Mouse (Mus musculus): ENCODE measurements around the gene Fscn2. TPM values are rescaled to one million over a fixed set of nuclear protein-coding genes. Genes with fewer than 3 reads are reported as not detected.

Gene Fscn2
- polyA plus RNA-seq, 1 experiment from 2014 or later = not detected

- Histone ChIP-seq H3K4me1 (ENCODE audit: control insufficient read depth, low read depth, low read length) (peaks cover 20% of the 10 kb centered on the region), H3K27ac (ENCODE audit: low read length) (no peak overlapping the region), H3K9ac (ENCODE audit: low read depth, low read length) (no peak overlapping the region), H3K9me3 (replicated peaks; ENCODE audit: control insufficient read depth, low read length) (no peaks in the 10 kb centered on the region), H3K36me3 (ENCODE audit: control insufficient read depth, insufficient read depth) (no peaks in the 10 kb centered on the region), H3K4me3 (ENCODE audit: low read depth, low read length) (no peak overlapping the region), H3K27me3 (ENCODE audit: control insufficient read depth, insufficient read depth, low read depth, low read length) (no peaks in the 10 kb centered on the region), H3K4me2 (ENCODE audit: low read depth, low read length) (peak overlapping the region; percentile 86)
- no peak for ATAC-seq (ENCODE audit: low read depth)
- 53% methylated on average over 7 of the region's 7 CpGs for WGBS (ENCODE audit: insufficient replicate concordance)
These were observed 43.9 kb upstream of the Fscn2 start for GRCm38 (mm10) chr11:120317456-120317855.

- Histone ChIP-seq H3K4me2 (ENCODE audit: low read depth, low read length) (no peak overlapping the region), H3K36me3 (ENCODE audit: control insufficient read depth, insufficient read depth) (no peaks in the 10 kb centered on the region), H3K27me3 (ENCODE audit: control insufficient read depth, insufficient read depth, low read depth, low read length) (no peaks in the 10 kb centered on the region), H3K9ac (ENCODE audit: low read depth, low read length) (no peak overlapping the region), H3K27ac (ENCODE audit: low read length) (no peak overlapping the region), H3K9me3 (replicated peaks; ENCODE audit: control insufficient read depth, low read length) (no peaks in the 10 kb centered on the region), H3K4me3 (ENCODE audit: low read depth, low read length) (no peak overlapping the region), H3K4me1 (ENCODE audit: control insufficient read depth, low read depth, low read length) (peaks cover 20% of the 10 kb centered on the region)
- ATAC-seq (ENCODE audit: low read depth) = no peak
- 62% methylated on average over 5 of the region's 5 CpGs for WGBS (ENCODE audit: insufficient replicate concordance)
These were observed 42.0 kb upstream of the Fscn2 start for GRCm38 (mm10) chr11:120319310-120319709.

GRCm38 (mm10) chr11:120320156-120320555, 41.2 kb upstream of the Fscn2 start:
- H3K4me1 ChIP-seq (ENCODE audit: control insufficient read depth, low read depth, low read length) = peaks cover 18% of the 10 kb centered on the region
- no peaks in the 10 kb centered on the region for H3K27me3 ChIP-seq (ENCODE audit: control insufficient read depth, insufficient read depth, low read depth, low read length)
- no peaks in the 10 kb centered on the region for H3K36me3 ChIP-seq (ENCODE audit: control insufficient read depth, insufficient read depth)
- H3K27ac ChIP-seq (ENCODE audit: low read length) = no peak overlapping the region
- no peak overlapping the region for H3K4me2 ChIP-seq (ENCODE audit: low read depth, low read length)
- no peak overlapping the region for H3K9ac ChIP-seq (ENCODE audit: low read depth, low read length)
- 90% methylated on average over 10 of the region's 10 CpGs for WGBS (ENCODE audit: insufficient replicate concordance)
- no peak overlapping the region for H3K4me3 ChIP-seq (ENCODE audit: low read depth, low read length)
- H3K9me3 ChIP-seq (replicated peaks; ENCODE audit: control insufficient read depth, low read length) = no peaks in the 10 kb centered on the region
- no peak for ATAC-seq (ENCODE audit: low read depth)

GRCm38 (mm10) chr11:120335431-120336021, 25.8 kb upstream of the Fscn2 start:
- H3K27me3 ChIP-seq (ENCODE audit: control insufficient read depth, insufficient read depth, low read depth, low read length) = no peaks in the 10 kb centered on the region
- WGBS (ENCODE audit: insufficient replicate concordance) = 67% methylated on average over 6 of the region's 6 CpGs
- H3K4me1 ChIP-seq (ENCODE audit: control insufficient read depth, low read depth, low read length) = peaks cover 6% of the 10 kb centered on the region
- no peaks in the 10 kb centered on the region for H3K36me3 ChIP-seq (ENCODE audit: control insufficient read depth, insufficient read depth)
- no peaks in the 10 kb centered on the region for H3K9me3 ChIP-seq (replicated peaks; ENCODE audit: control insufficient read depth, low read length)
- H3K4me3 ChIP-seq (ENCODE audit: low read depth, low read length) = no peak overlapping the region
- no peak overlapping the region for H3K4me2 ChIP-seq (ENCODE audit: low read depth, low read length)
- no peak for ATAC-seq (ENCODE audit: low read depth)
- no peak overlapping the region for H3K27ac ChIP-seq (ENCODE audit: low read length)
- no peak overlapping the region for H3K9ac ChIP-seq (ENCODE audit: low read depth, low read length)

- ATAC-seq (ENCODE audit: low read depth) = no peak
- H3K27me3 ChIP-seq (ENCODE audit: control insufficient read depth, insufficient read depth, low read depth, low read length) = no peaks in the 10 kb centered on the region
These were observed 23.9 kb upstream of the Fscn2 start for GRCm38 (mm10) chr11:120337447-120337846.

GRCm38 (mm10) chr11:120338786-120339185, 22.5 kb upstream of the Fscn2 start:
- Histone ChIP-seq H3K27me3 (ENCODE audit: control insufficient read depth, insufficient read depth, low read depth, low read length) (no peaks in the 10 kb centered on the region), H3K27ac (ENCODE audit: low read length) (no peak overlapping the region), H3K36me3 (ENCODE audit: control insufficient read depth, insufficient read depth) (no peaks in the 10 kb centered on the region), H3K4me1 (ENCODE audit: control insufficient read depth, low read depth, low read length) (peaks cover 6% of the 10 kb centered on the region), H3K9ac (ENCODE audit: low read depth, low read length) (no peak overlapping the region), H3K4me3 (ENCODE audit: low read depth, low read length) (no peak overlapping the region), H3K4me2 (ENCODE audit: low read depth, low read length) (no peak overlapping the region), H3K9me3 (replicated peaks; ENCODE audit: control insufficient read depth, low read length) (no peaks in the 10 kb centered on the region)
- ATAC-seq (ENCODE audit: low read depth) = no peak
- WGBS (ENCODE audit: insufficient replicate concordance) = 56% methylated on average over 3 of the region's 3 CpGs

More at GRCm38 (mm10) chr11:120337447-120337846, 23.9 kb upstream of the Fscn2 start:
- no peak overlapping the region for H3K4me3 ChIP-seq (ENCODE audit: low read depth, low read length)
- no peaks in the 10 kb centered on the region for H3K36me3 ChIP-seq (ENCODE audit: control insufficient read depth, insufficient read depth)
- no peak overlapping the region for H3K4me2 ChIP-seq (ENCODE audit: low read depth, low read length)
- H3K27ac ChIP-seq (ENCODE audit: low read length) = no peak overlapping the region
- H3K9ac ChIP-seq (ENCODE audit: low read depth, low read length) = no peak overlapping the region
- H3K4me1 ChIP-seq (ENCODE audit: control insufficient read depth, low read depth, low read length) = peaks cover 6% of the 10 kb centered on the region
- WGBS (ENCODE audit: insufficient replicate concordance) = 41% methylated on average over 2 of the region's 2 CpGs
- H3K9me3 ChIP-seq (replicated peaks; ENCODE audit: control insufficient read depth, low read length) = no peaks in the 10 kb centered on the region

GRCm38 (mm10) chr11:120339978-120340513, 21.3 kb upstream of the Fscn2 start:
- Histone ChIP-seq H3K4me1 (ENCODE audit: control insufficient read depth, low read depth, low read length) (peaks cover 6% of the 10 kb centered on the region), H3K4me3 (ENCODE audit: low read depth, low read length) (peak overlapping the region; percentile 6; the same call in 1 of the 2 replicates), H3K36me3 (ENCODE audit: control insufficient read depth, insufficient read depth) (no peaks in the 10 kb centered on the region), H3K9ac (ENCODE audit: low read depth, low read length) (no peak overlapping the region), H3K27me3 (ENCODE audit: control insufficient read depth, insufficient read depth, low read depth, low read length) (no peaks in the 10 kb centered on the region), H3K27ac (ENCODE audit: low read length) (peak overlapping the region; percentile 79), H3K4me2 (ENCODE audit: low read depth, low read length) (peak overlapping the region; percentile 27), H3K9me3 (replicated peaks; ENCODE audit: control insufficient read depth, low read length) (no peaks in the 10 kb centered on the region)
- WGBS (ENCODE audit: insufficient replicate concordance) = 32% methylated on average over 10 of the region's 10 CpGs
- peak; percentile 77 for ATAC-seq (ENCODE audit: low read depth)

- 79% methylated on average over 4 of the region's 4 CpGs for WGBS (ENCODE audit: insufficient replicate concordance)
- H3K4me3 ChIP-seq (ENCODE audit: low read depth, low read length) = no peak overlapping the region
- no peak overlapping the region for H3K27ac ChIP-seq (ENCODE audit: low read length)
- no peak overlapping the region for H3K4me2 ChIP-seq (ENCODE audit: low read depth, low read length)
- H3K27me3 ChIP-seq (ENCODE audit: control insufficient read depth, insufficient read depth, low read depth, low read length) = no peaks in the 10 kb centered on the region
- H3K4me1 ChIP-seq (ENCODE audit: control insufficient read depth, low read depth, low read length) = peaks cover 6% of the 10 kb centered on the region
- H3K9me3 ChIP-seq (replicated peaks; ENCODE audit: control insufficient read depth, low read length) = no peaks in the 10 kb centered on the region
- H3K9ac ChIP-seq (ENCODE audit: low read depth, low read length) = no peak overlapping the region
- peaks cover 5% of the 10 kb centered on the region for H3K36me3 ChIP-seq (ENCODE audit: control insufficient read depth, insufficient read depth)
- ATAC-seq (ENCODE audit: low read depth) = no peak
These were observed 19.7 kb upstream of the Fscn2 start for GRCm38 (mm10) chr11:120341661-120342060.

GRCm38 (mm10) chr11:120342656-120343160, 18.6 kb upstream of the Fscn2 start:
- Histone ChIP-seq H3K27me3 (ENCODE audit: control insufficient read depth, insufficient read depth, low read depth, low read length) (no peaks in the 10 kb centered on the region), H3K9me3 (replicated peaks; ENCODE audit: control insufficient read depth, low read length) (no peaks in the 10 kb centered on the region), H3K4me3 (ENCODE audit: low read depth, low read length) (no peak overlapping the region), H3K4me2 (ENCODE audit: low read depth, low read length) (no peak overlapping the region), H3K4me1 (ENCODE audit: control insufficient read depth, low read depth, low read length) (peaks cover 8% of the 10 kb centered on the region), H3K36me3 (ENCODE audit: control insufficient read depth, insufficient read depth) (peaks cover 5% of the 10 kb centered on the region), H3K9ac (ENCODE audit: low read depth, low read length) (no peak overlapping the region), H3K27ac (ENCODE audit: low read length) (no peak overlapping the region)
- 75% methylated on average over 5 of the region's 5 CpGs for WGBS (ENCODE audit: insufficient replicate concordance)
- ATAC-seq (ENCODE audit: low read depth) = no peak

Data from liver, embryonic 16.5 days (tissue).